Mouse (Mus musculus) hindbrain, embryonic 10.5 days (tissue): ENCODE data around the gene Cib3. TPM values are rescaled to one million over a fixed set of nuclear protein-coding genes. Genes with fewer than 3 reads are reported as not detected.
A peak's percentile ranks its signal among the peaks of the same experiment; 100 is the strongest.

ENCODE experiments used
- DNase-seq: peaks from one replicate; pipeline ENCODE4 v3.0.0-alpha.2; 2017; ENCODE audit warnings: low spot score
- H3K27ac ChIP-seq: fragments of 300-500 bp; sonication (generic); 2 replicates; pipeline ENCODE4 v1.5.1; 2016; ENCODE audit warnings: mild to moderate bottlenecking, moderate library complexity
- H3K27me3 ChIP-seq: fragments of 300-500 bp; sonication (generic); 2 replicates; pipeline ENCODE4 v1.6.1; 2016; ENCODE audit warnings: mild to moderate bottlenecking; ENCODE audit not compliant: poor library complexity, insufficient read depth, severe bottlenecking
- H3K36me3 ChIP-seq: fragments of 300-500 bp; sonication (generic); 2 replicates; pipeline ENCODE4 v1.6.1; 2016; ENCODE audit warnings: mild to moderate bottlenecking, moderate library complexity
- H3K4me1 ChIP-seq: fragments of 300-500 bp; sonication (generic); replicated peaks from 2 replicates; pipeline ENCODE4 v1.6.1; 2016; ENCODE audit warnings: mild to moderate bottlenecking
- H3K4me3 ChIP-seq: fragments of 300-500 bp; sonication (generic); 2 replicates; pipeline ENCODE4 v1.5.1; 2016; ENCODE audit warnings: mild to moderate bottlenecking, moderate library complexity
- H3K9me3 ChIP-seq: fragments of 300-500 bp; sonication (generic); 2 replicates; pipeline ENCODE4 v1.6.1; 2016; ENCODE audit warnings: mild to moderate bottlenecking, moderate library complexity
- WGBS: fragments of 180-500 bp; shearing (Covaris S2); methylation state at CpG from one replicate; pipeline ENCODE4 v1.1.7; 2016; 5-methylcytosine and 5-hydroxymethylcytosine counted together
- polyA plus RNA-seq: library from polyadenylated mRNA; unstranded; fragments of >200 nt; fragmentation: Nextera tagmentation; extraction: Ambion mirVana; gene quantifications from 2 replicates; pipeline ENCODE4 v1.2.1, GENCODE M21; 2016

Cib3 gene
- polyA plus RNA-seq, 1 experiment from 2014 or later, result not detected

GRCm38 (mm10) chr8:72190215-72190539 lies 22.5 kb downstream of the Cib3 start:
- H3K27ac ChIP-seq, result no peak overlapping the region
- H3K4me1 ChIP-seq, result no peaks in the 10 kb centered on the region
- 85% methylated on average over 2 of the region's 2 CpGs for WGBS
- no peak overlapping the region for H3K4me3 ChIP-seq
- DNase-seq, result no peak
- H3K36me3 ChIP-seq, result no peaks in the 10 kb centered on the region
- no peaks in the 10 kb centered on the region for H3K27me3 ChIP-seq
- H3K9me3 ChIP-seq, result no peaks in the 10 kb centered on the region

GRCm38 (mm10) chr8:72189417-72190214 lies 23.0 kb downstream of the Cib3 start, which contains the start of gene Hsh2d:
Gene Hsh2d, plus strand, starts transcription at chr8:72189638.
- H3K27ac ChIP-seq, result no peak within 1 kb of the TSS
- DNase-seq, result no peak
- no peaks in the 10 kb centered on the region for H3K9me3 ChIP-seq
- 73% methylated on average over 12 of the region's 12 CpGs for WGBS
- no peaks in the 10 kb centered on the region for H3K4me1 ChIP-seq
- no peaks in the 10 kb centered on the region for H3K36me3 ChIP-seq
- H3K27me3 ChIP-seq, result no peaks in the 10 kb centered on the region
- H3K4me3 ChIP-seq, result no peak within 1 kb of the TSS

- no peak overlapping the region for H3K27ac ChIP-seq
- no peaks in the 10 kb centered on the region for H3K4me1 ChIP-seq
- no peaks in the 10 kb centered on the region for H3K9me3 ChIP-seq
- H3K27me3 ChIP-seq, result no peaks in the 10 kb centered on the region
- H3K36me3 ChIP-seq, result no peaks in the 10 kb centered on the region
- WGBS, result 89% methylated on average over 2 of the region's 2 CpGs
- no peak overlapping the region for H3K4me3 ChIP-seq
- no peak for DNase-seq
Measured at GRCm38 (mm10) chr8:72187793-72188331, 24.8 kb downstream of the Cib3 start.

- H3K27me3 ChIP-seq, result no peaks in the 10 kb centered on the region
- H3K27ac ChIP-seq, result no peak overlapping the region
- H3K4me1 ChIP-seq, result no peaks in the 10 kb centered on the region
- H3K4me3 ChIP-seq, result no peak overlapping the region
- WGBS, result 81% methylated on average over 2 of the region's 2 CpGs
- H3K36me3 ChIP-seq, result peaks cover 38% of the 10 kb centered on the region
- no peak for DNase-seq
- no peaks in the 10 kb centered on the region for H3K9me3 ChIP-seq
Measured at GRCm38 (mm10) chr8:72183554-72184202, 29.0 kb downstream of the Cib3 start.

GRCm38 (mm10) chr8:72177346-72177925 lies 35.2 kb downstream of the Cib3 start:
- 63% methylated on average over 5 of the region's 5 CpGs for WGBS
- Histone ChIP-seq H3K4me1 (no peaks in the 10 kb centered on the region; the same call in 1 of the 2 replicates), H3K27me3 (no peaks in the 10 kb centered on the region), H3K9me3 (no peaks in the 10 kb centered on the region), H3K27ac (peak overlapping the region; percentile 59; the same call in 1 of the 2 replicates), H3K4me3 (no peak overlapping the region), H3K36me3 (peaks cover 99% of the 10 kb centered on the region)
- peak; percentile 70 for DNase-seq

GRCm38 (mm10) chr8:72169681-72170249 lies 42.9 kb downstream of the Cib3 start:
- 87% methylated on average over 3 of the region's 3 CpGs for WGBS
- DNase-seq, result no peak
- Histone ChIP-seq H3K4me1 (no peaks in the 10 kb centered on the region), H3K36me3 (peaks cover 97% of the 10 kb centered on the region), H3K4me3 (no peak overlapping the region), H3K27ac (no peak overlapping the region), H3K27me3 (no peaks in the 10 kb centered on the region), H3K9me3 (no peaks in the 10 kb centered on the region)

GRCm38 (mm10) chr8:72169098-72169668 lies 43.5 kb downstream of the Cib3 start:
- peaks cover 97% of the 10 kb centered on the region for H3K36me3 ChIP-seq
- no peaks in the 10 kb centered on the region for H3K4me1 ChIP-seq
- 90% methylated on average over 3 of the region's 3 CpGs for WGBS
- H3K27me3 ChIP-seq, result no peaks in the 10 kb centered on the region
- H3K9me3 ChIP-seq, result no peaks in the 10 kb centered on the region
- DNase-seq, result no peak
- no peak overlapping the region for H3K4me3 ChIP-seq
- H3K27ac ChIP-seq, result no peak overlapping the region

GRCm38 (mm10) chr8:72162821-72163220 lies 49.8 kb downstream of the Cib3 start:
- H3K4me1 ChIP-seq, result peaks cover 25% of the 10 kb centered on the region
- H3K27ac ChIP-seq, result no peak overlapping the region
- H3K27me3 ChIP-seq, result no peaks in the 10 kb centered on the region
- DNase-seq, result no peak
- H3K4me3 ChIP-seq, result no peak overlapping the region
- no peaks in the 10 kb centered on the region for H3K9me3 ChIP-seq
- H3K36me3 ChIP-seq, result peaks cover 49% of the 10 kb centered on the region

GRCm38 (mm10) chr8:72160707-72161697 lies 51.6 kb downstream of the Cib3 start, which contains the start of gene Rab8a:
Gene Rab8a, plus strand, starts transcription at chr8:72161200.
- WGBS, result under 1% methylated on average over 82 of the region's 82 CpGs
- peaks cover 32% of the 10 kb centered on the region for H3K36me3 ChIP-seq
- peak within 1 kb of the TSS; percentile 94 for H3K27ac ChIP-seq
- no peaks in the 10 kb centered on the region for H3K9me3 ChIP-seq
- peaks cover 25% of the 10 kb centered on the region for H3K4me1 ChIP-seq
- DNase-seq, result peak; percentile 100
- peak within 1 kb of the TSS; percentile 97 for H3K4me3 ChIP-seq
- no peaks in the 10 kb centered on the region for H3K27me3 ChIP-seq

GRCm38 (mm10) chr8:72160007-72160406 lies 52.6 kb downstream of the Cib3 start:
- Histone ChIP-seq H3K27me3 (no peaks in the 10 kb centered on the region), H3K36me3 (peaks cover 24% of the 10 kb centered on the region), H3K9me3 (no peaks in the 10 kb centered on the region), H3K4me3 (peak overlapping the region; percentile 97), H3K4me1 (peaks cover 25% of the 10 kb centered on the region), H3K27ac (peak overlapping the region; percentile 89; the same call in 1 of the 2 replicates)
- DNase-seq, result no peak
- 76% methylated on average over 3 of the region's 3 CpGs for WGBS

- Histone ChIP-seq H3K36me3 (peaks cover 18% of the 10 kb centered on the region), H3K9me3 (no peaks in the 10 kb centered on the region), H3K27me3 (no peaks in the 10 kb centered on the region), H3K4me1 (peaks cover 25% of the 10 kb centered on the region), H3K4me3 (no peak overlapping the region), H3K27ac (no peak overlapping the region)
- no peak for DNase-seq
- 81% methylated on average over 3 of the region's 3 CpGs for whole genome bisulfite sequencing
Measured at GRCm38 (mm10) chr8:72158726-72159125, 53.9 kb downstream of the Cib3 start.
